Mouse (Mus musculus) erythroblast, adult 5-6 weeks (primary cell): ENCODE results near the gene Ydjc. TPM values are rescaled to one million over a fixed set of nuclear protein-coding genes. Genes with fewer than 3 reads are reported as not detected.
A peak's percentile ranks its signal among the peaks of the same experiment; 100 is the strongest.

ENCODE experiments used
- ATAC-seq: replicated peaks from 2 replicates; pipeline ENCODE4 v1.8.0; 2016; ENCODE audit warnings: moderate number of reproducible peaks, mild to moderate bottlenecking, moderate TSS enrichment, inconsistent platforms; ENCODE audit not compliant: poor library complexity, low FRiP score, severe bottlenecking
- total RNA-seq, 2 experiments: library from RNA; stranded (forward) in 1 of 2; stranded (reverse) in 1 of 2; fragments of 150-400 nt in 1 of 2; fragments of 200-764, 138-1000 nt in 1 of 2; gene quantifications; 2 replicates each; pipeline versions ENCODE4 v1.2.3 to v1.2.4; 2015 to 2017; ENCODE audit warnings: low replicate concordance in 2 of 2

Gene Ydjc
- total RNA-seq (2015; ENCODE audit: low replicate concordance): 0.58 and 1.3 TPM in 2 replicates
- 2.6 and 3.5 TPM in 2 replicates for total RNA-seq (2017; ENCODE audit: low replicate concordance)

DNA sequence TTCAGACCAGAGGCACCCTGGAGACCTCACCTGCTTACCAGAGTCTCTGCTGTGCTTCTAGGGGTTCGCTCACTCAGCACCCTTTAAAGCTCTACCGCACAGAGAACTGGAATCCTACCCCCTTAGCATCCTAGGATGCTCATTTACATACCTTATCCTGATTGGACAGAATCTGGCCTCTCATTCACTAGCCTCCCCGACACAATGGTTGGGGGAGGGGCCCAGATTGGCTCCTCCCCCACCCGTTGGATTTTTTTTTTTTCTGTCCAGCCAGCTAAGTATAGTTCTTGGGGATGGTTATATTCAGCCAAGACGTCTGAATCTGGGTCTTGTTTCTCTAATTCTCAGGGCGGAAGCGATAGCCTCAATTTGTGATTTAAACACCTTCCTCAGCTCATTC, at the start of gene Ydjc:
Ydjc (plus strand) TSS at position 283 of the 400 bp plus-strand sequence.
- ATAC-seq: no peak

DNA sequence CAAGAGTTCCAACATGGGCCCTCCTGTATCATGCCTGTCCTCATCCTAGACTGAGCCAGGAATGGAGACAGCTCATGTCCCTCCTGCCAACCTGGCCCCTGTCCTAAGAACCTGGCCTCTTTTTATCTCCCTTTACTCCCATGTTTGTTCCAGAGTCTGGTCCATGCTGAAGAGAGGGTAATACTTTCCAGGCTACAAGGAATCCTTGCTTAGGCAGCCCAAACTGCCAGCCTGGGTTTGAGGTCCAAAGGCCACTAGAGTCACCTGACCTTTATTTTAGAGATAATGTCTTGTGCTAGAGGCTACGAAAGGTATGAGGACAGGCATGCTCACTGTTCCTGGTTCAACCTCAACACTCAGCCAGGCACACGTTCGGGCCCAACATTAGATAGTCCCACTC, 47.5 kb upstream of the Ydjc start:
- no peak for ATAC-seq

DNA sequence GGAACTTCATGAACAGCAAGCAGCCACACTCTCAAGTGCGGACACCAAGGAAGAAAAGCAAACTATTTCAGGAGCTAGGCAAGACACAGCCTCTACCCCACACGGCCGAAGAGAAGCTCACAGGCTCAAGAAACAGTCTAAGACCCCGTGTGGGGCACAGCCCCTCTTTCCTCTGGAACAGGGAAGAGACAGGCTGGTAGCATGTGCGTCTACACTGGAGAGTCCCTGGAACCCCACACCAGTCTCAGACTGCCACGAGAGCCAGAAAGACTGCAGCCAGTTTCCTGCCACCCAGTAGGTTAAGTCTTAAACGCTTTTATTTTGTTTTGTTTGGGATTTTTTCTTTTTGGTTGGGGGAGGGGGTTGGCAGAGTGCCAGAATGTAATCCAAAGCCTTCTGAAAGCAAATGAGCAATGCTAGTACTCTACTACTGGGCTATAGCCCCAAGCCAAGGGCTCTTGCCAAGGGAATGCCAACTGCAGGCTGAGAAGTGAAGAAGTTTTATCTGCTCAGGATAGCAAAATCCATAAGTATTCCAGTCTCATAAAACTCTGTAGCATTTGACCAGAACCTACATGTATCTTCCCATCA, 41.7 kb upstream of the Ydjc start:
- ATAC-seq: no peak

DNA sequence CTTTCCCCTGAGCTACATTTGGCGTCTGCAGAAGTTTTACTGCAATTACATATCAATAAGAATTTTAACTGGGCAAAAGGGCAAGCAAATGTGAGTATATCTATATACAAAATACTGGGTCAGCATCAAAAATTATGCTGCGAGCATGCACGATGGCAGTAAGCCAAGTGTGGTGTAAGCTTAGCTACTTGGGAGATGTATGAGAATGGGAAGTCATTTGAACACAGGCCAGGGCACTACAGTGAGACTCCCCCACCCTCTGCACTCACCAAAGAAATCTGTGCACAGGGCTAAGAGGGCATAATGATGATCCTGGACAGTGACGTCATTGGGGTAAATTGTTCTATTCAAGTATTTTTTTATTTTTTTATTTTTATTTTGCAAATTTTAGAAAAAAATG, 39.8 kb upstream of the Ydjc start:
- ATAC-seq: no peak

DNA sequence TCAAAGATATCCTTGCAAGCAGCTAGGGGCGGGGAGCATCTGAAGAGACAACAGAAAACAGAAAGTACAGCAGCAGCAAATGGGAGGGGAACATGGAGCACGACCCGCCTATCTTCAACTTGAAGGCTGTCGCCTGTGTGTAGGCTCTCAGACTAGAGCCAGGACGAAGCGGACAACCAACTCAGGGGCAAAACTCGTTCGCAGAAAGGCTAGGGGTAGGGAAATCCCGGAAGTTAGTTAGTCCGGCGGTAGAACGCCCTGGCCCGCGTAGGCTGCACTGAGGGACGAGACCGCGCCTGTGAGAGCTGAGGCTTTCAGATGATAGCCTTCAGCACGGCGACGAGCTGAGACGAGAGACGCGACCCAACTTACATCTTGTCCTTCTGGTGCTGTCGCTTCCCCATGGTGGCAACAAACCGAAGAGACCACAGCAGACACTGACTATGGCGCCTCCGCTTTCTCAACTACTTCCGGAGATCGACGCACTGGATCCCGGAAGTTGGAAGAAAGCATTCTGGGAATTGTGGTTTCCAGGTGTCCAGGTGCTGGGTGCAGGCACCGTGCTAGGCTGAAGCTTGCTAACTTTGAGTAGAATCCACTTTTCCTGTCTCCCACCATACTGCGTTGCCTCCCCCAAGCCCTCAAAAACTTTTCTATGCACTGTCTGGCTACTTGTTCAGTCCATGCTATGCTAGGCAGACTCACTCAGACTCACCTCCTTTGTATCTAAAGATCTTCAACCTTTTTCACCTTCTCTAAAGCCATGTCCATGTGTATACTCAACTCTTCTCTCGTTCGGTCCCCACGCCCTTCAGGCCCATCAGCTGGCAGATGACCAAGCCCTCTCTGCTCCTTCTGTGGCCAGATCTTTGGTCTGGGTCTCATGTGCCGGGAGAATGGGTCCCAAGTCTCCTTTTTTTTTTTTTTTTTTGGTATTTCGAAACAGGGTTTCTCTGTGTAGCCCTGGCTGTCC, 33.4 kb upstream of the Ydjc start, which contains the start of gene Ppil2:
Ppil2 (minus strand) TSS at position 487 of the 973 bp plus-strand sequence.
- peak; percentile 98 for ATAC-seq

DNA sequence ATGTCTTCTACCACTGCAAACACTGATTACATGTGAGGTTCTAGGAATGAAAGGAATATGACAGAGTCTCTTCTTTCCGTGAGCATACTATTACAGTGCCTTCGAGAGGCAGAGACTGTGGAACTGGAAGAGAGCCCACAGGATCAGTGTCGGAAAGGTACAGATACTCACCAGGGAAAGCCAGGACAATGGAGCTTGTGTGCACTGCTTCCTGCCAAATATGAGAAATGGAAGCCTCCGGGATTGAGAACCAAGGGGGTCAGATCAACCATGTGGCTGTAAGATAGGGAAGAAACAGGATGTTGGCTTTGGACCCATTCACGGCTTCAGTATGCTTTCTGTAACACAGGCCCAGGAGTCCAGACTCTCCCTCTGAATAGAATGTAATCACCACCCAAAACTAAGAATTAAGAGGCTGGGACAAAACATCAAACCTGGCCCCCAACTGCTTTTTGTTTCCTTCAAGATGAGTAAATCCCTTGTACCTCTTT, 27.1 kb upstream of the Ydjc start:
- ATAC-seq: no peak

DNA sequence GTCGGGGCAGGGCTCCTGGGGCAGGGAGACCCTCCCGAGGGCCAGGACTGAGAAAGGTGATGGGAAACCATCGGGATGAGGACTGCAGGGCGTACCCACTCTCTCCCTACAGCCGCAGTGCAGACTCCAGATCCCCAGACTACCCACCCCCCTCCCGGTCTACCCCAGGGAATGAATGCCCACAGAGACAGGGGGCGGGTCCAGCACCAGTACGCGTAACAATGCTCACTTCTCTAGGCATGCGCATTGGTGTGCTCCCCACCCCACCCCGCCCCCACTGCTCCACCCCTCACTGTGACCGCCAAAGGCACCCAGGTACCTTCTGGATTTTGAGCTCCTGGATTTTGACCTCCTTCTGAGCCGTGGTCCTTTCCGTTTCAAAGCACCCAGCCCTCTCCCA, 22.9 kb upstream of the Ydjc start:
- ATAC-seq: no peak

DNA sequence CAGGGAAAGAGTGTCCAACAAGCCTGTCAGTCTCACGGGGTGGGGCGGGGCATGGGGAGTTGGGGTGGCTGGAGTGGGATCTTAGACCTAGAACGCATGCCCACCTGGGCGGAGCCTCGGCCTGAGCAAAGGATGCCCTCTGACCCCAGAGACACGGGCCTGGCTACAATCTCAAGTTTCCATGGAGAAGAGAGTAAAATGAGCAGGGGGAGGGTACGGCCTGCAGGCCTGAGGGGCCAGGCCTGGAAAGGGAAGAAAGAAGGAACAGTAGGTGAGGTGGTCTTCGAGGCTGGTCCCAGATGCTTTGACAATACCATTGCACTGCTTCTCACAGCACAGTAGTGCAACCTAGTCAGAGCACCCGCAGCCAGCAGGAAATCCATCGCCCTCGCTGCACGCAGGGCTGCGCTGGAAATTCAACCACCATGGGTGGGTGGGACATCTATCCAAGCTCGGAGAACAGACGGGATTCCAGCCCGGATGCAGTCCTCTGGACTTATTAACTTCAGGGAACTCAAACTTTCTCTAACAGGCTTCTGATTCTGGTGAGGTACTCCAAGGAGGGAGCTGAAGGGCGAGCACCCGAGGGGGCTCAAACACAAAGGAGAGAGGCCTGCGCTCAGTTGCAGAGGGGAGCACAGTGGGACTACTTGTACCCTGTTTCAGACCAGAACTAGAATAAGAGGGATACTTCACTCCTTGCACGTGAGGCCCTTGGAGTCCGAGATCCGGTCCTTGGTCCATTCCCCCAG, 20.1 kb upstream of the Ydjc start:
- ATAC-seq: peak; percentile 4; the same call in 1 of the 2 replicates

DNA sequence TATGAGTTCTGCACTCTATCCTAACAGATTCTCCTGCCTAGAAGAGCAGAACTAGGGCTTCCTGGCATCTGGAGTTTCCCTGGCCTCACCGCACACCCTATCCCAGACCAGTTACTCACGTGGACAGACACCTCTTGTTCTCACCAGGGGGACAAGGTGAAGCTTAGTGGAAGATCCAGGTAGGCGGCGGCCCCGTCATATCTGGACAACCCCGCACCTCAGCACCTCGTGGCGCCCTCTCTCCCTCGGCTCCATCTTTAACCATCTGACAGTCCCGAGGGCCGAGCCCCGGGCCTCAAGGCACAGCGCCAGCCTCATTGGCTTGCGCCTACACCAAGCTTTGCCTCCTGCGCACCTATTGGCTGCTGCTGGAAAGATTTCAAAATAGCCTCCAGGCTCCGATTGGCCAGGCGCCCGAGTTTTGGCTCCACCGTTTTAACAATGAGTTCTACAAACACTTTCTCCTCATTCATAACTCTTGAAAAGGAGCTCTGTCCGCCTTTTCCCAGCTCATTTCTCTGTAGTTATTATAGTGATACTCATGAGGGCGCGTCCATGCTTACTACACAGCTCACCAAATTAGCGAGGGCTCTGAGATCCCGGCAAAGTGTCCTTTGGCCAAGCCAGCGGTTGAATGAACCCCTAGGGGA, 19.4 kb upstream of the Ydjc start, which contains the start of gene 2610318N02Rik:
2610318N02Rik (minus strand) TSS at position 297 of the 650 bp plus-strand sequence.
- peak; percentile 94 for ATAC-seq

DNA sequence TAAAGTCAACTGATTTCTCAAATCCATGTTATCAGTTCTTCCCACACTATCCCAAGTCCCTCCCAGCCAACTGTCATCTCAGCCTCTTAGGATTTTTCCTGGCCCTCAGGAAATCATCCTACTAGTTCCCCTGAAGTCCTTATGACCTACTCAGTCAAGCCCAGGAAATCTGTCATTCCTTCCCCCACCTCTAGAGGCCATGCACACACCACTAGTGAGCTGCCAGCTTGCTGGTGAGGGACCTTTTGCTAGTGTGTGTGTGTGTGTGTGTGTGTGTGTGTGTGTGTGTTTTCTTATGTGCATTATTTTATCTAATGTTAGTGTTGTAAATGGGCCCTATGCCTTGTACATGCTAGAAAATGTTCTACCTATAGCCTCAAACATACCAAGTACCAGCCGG, 17.1 kb upstream of the Ydjc start:
- no peak for ATAC-seq

DNA sequence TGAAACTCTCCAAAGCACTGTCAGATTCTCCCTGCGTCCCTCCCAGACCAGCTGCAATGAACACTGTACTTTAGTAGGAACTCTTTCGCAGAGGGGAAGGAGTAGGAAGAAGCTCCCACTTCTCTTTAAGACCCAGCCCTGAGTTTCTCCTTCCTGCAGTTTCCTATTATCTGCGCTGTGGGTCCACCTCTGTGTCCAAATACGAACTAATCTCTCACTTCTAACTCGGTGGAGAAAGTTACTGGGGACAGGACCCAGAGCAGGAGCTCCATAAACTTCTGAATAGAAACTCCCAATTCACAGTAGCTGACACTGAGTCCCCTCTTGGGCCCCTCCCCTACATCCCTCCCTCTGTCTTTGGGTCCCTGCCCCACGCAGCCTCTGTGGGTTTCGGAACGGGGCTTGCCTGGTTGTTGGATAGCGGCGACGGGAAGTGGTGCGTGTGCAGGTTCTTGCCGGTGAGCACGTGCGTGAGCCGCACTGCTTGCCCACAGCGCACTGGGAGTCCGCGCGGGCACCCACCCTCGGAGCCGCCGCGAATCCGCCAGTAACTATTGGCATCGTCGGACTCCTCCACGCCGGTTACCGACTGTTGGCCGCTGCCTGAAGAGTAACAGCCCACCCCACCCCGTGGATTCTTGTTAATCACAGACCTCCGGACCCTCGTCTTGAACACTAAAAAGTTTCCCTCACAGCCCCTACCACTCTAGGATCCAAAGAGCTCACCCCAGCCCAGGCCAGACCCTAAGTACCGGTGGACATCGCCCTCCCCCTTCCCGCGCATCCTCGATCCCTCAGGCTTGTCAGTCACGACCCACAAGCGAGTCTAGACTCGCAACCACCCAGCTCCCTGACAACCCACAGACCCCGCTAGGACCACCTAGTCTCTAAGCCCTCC, 13.0 kb upstream of the Ydjc start:
- peak; percentile 37 for ATAC-seq

DNA sequence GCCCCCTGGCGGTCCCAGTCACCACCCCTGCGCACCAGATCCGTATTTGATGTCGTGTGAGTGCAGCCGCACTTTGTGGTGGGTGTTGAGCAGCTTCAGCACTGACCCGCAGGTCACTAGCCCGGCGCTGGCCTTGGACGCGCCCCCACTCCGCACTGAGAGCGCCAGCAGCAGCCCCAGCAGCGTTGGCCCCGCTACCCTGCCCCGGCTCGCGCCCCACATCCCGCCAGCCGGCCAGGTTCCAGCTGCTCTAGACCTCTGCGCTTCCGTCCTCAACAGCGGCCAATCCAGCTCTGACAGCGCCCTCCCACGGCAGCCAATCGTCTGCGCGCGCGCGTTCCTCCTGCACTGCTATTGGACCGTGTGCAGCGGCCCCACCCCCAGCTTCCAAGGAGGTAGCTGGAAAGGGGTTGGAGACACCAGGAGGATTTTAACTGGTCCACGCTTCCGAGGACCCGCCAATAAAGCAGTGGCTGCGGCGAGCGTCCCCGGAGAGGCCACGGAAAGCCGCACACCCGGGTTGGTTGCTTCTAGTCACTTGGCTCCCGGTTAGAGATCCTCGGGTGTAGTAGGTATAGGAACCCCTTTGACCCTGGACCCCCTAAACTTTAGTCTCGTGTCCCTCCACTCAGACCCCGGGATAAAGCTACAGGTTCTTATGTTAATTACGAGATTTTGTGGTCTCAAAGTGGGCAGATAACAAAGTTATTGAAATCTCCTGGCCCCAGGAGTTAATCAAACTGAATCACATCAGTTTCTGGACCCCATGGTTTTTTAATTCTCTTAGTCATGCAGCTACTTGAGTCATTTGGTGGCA, 12.1 kb upstream of the Ydjc start, which contains the start of gene Sdf2l1:
Sdf2l1 (minus strand) TSS at position 295 of the 817 bp plus-strand sequence.
- ATAC-seq: peak; percentile 97

DNA sequence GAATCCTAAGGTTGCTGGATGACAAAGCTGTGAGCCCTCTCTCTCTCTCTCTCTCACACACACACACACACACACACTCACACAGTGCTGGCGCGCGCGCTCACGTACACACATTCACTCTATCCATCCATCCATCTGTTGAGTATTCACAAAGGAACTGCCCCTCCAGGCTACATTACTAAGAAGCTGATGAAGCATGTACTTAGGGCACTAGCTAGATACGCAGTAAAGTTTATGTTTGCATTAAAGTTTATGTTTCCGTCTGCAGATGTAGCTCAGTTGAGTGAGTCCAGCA, 11.6 kb upstream of the Ydjc start:
- ATAC-seq: no peak

DNA sequence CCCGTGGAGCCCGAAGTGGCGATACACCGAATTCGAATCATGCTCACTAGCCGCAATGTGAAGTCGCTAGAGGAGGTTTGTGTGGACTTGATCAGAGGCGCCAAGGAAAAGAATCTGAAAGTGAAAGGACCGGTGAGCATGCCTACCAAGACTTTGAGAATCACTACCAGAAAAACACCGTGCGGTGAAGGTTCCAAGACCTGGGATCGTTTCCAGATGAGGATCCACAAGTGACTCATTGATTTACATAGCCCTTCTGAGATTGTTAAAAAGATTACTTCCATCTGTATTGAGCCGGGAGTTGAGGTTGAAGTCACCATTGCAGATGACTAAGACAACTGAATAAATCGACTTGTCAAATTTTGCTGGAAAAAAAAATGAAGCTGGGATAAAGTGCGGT, 7.1 kb upstream of the Ydjc start:
- no peak for ATAC-seq

DNA sequence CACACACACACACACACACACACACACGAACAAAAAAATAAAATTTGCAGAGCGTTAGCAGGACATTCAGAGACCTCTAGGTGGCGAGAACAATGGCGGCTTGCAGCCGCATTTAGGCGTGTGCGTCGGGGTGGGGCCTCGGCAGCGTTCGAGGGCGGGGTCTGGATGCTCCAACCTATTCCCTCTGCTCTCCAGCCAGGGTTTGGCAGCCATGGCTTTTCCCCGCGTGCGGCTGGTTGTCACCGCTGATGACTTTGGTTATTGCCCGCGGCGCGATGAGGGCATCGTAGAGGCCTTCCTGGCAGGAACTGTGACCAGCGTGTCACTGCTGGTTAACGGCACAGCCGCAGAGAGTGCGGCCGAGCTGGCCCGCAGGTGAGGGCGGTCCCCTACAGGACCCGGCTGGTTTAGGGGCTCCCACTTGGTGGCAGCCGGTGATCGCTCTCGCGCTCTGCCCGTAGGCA, 2.4 kb downstream of the Ydjc start, which contains the start of gene Ccdc116:
Ccdc116 (minus strand) TSS at position 458 of the 464 bp plus-strand sequence.
- peak; percentile 81 for ATAC-seq

DNA sequence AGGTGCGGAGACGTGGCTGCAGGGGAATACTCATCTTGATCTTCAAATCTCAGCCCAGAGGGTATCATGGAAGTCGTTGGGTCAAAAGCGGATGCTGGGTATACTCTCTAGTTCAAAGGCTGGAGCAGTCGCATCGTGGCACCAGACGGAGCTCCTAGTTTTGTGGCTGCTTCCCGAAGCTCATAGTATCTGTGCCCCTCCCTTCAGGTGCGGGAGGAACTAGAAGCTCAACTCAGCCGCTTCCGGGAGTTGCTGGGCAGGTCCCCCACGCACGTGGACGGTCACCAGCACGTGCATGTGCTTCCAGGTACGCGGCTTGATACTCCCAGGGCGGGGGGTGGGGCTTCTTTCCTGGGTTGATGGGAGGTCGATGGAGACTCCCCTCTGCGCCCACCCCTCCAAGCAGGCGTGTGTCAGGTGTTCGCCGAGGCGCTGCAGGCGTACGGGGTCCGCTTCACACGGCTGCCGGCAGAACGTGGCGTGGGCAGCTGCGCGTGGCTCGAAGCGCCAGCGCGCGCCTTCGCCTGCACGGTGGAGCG, 3.0 kb downstream of the Ydjc start:
- no peak for ATAC-seq

DNA sequence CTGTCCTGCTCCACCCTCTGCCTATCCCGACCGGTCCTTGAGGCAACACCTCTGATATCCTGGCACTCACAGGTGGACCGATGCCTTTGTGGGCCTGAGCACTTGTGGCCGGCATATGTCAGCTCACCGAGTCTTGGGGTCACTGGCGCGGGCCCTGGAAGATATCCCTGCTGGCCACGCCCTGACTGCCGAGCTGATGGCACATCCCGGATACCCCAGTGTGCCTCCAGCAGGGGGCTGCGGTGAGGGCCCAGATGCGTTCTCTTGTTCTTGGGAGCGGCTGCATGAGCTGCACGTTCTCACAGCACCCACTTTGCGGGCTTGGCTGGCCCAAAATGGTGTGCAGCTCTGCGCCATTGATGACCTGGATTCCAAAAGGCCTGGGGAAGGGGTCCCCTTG, 3.7 kb downstream of the Ydjc start:
- ATAC-seq: no peak
